Mouse (Mus musculus): ENCODE data around the gene Them4. TPM values are rescaled to one million over a fixed set of nuclear protein-coding genes. Genes with fewer than 3 reads are reported as not detected.

Gene Them4
- polyA plus RNA-seq, 1 experiment = 2.1 TPM

GRCm38 (mm10) chr3:94374636-94375035 lies 64.7 kb downstream of the Them4 start:
- DNase-seq = no peak
- TF ChIP-seq POLR2A (IDR thresholded peaks at IDR 0.05; ENCODE audit: borderline replicate concordance, extremely low read depth, low read depth, low read length) = no peak
- no peak for TF ChIP-seq CTCF (IDR thresholded peaks at IDR 0.05; ENCODE audit: insufficient read depth, low read length)
- Histone ChIP-seq H3K4me3 (replicated peaks; ENCODE audit: extremely low read depth, low read depth, low read length) (no peak overlapping the region), H3K4me1 (ENCODE audit: control insufficient read depth, insufficient read depth, low read length) (peaks cover 6% of the 10 kb centered on the region; the same call in 1 of the 2 replicates)

- no peak for DNase-seq
- peaks cover 6% of the 10 kb centered on the region; the same call in 1 of the 2 replicates for H3K4me1 ChIP-seq (ENCODE audit: control insufficient read depth, insufficient read depth, low read length)
- WGBS = 62% methylated on average over 2 of the region's 2 CpGs
- no peak overlapping the region for H3K4me3 ChIP-seq (replicated peaks; ENCODE audit: extremely low read depth, low read depth, low read length)
- TF ChIP-seq CTCF (IDR thresholded peaks at IDR 0.05; ENCODE audit: insufficient read depth, low read length) (no peak), POLR2A (IDR thresholded peaks at IDR 0.05; ENCODE audit: borderline replicate concordance, extremely low read depth, low read depth, low read length) (no peak)
These were observed 65.3 kb downstream of the Them4 start for GRCm38 (mm10) chr3:94375146-94375545.

- TF ChIP-seq POLR2A (IDR thresholded peaks at IDR 0.05; ENCODE audit: borderline replicate concordance, extremely low read depth, low read depth, low read length) (no peak), CTCF (IDR thresholded peaks at IDR 0.05; ENCODE audit: insufficient read depth, low read length) (no peak)
- no peak for DNase-seq
- no peak overlapping the region for H3K4me3 ChIP-seq (replicated peaks; ENCODE audit: extremely low read depth, low read depth, low read length)
- peaks cover 6% of the 10 kb centered on the region; the same call in 1 of the 2 replicates for H3K4me1 ChIP-seq (ENCODE audit: control insufficient read depth, insufficient read depth, low read length)
- 49% methylated on average over 5 of the region's 5 CpGs for WGBS
These were observed 66.0 kb downstream of the Them4 start for GRCm38 (mm10) chr3:94375861-94376260.

GRCm38 (mm10) chr3:94377028-94377923 lies 67.4 kb downstream of the Them4 start:
- TF ChIP-seq CTCF (IDR thresholded peaks at IDR 0.05; ENCODE audit: insufficient read depth, low read length) (no peak), POLR2A (IDR thresholded peaks at IDR 0.05; ENCODE audit: borderline replicate concordance, extremely low read depth, low read depth, low read length) (no peak)
- Histone ChIP-seq H3K4me3 (replicated peaks; ENCODE audit: extremely low read depth, low read depth, low read length) (no peak overlapping the region), H3K4me1 (ENCODE audit: control insufficient read depth, insufficient read depth, low read length) (no peaks in the 10 kb centered on the region)
- DNase-seq = no peak
- WGBS = 24% methylated on average over 13 of the region's 13 CpGs

- DNase-seq = no peak
- Histone ChIP-seq H3K4me3 (replicated peaks; ENCODE audit: extremely low read depth, low read depth, low read length) (no peak overlapping the region), H3K4me1 (ENCODE audit: control insufficient read depth, insufficient read depth, low read length) (no peaks in the 10 kb centered on the region)
- WGBS = 34% methylated on average over 9 of the region's 9 CpGs
- TF ChIP-seq POLR2A (IDR thresholded peaks at IDR 0.05; ENCODE audit: borderline replicate concordance, extremely low read depth, low read depth, low read length) = no peak
- TF ChIP-seq CTCF (IDR thresholded peaks at IDR 0.05; ENCODE audit: insufficient read depth, low read length) = no peak
These were observed 70.1 kb downstream of the Them4 start for GRCm38 (mm10) chr3:94379831-94380510.

Other genes starting within 250 kb of the Them4 start
- gene Gm10697, start 237.4 kb upstream of the Them4 start, polyA plus RNA-seq (2012; rRNA removed) = not detected in 2 replicates
- not detected in 2 replicates for gene Gm10696, start 131.9 kb upstream of the Them4 start, polyA plus RNA-seq (2012; rRNA removed)
- gene Gm5286, start 113.4 kb upstream of the Them4 start, polyA plus RNA-seq (2012; rRNA removed) = not detected in 2 replicates
- gene Gm4778, start 46.1 kb upstream of the Them4 start, polyA plus RNA-seq (2012; rRNA removed) = not detected in 2 replicates
- gene Them5, start 32.0 kb downstream of the Them4 start, polyA plus RNA-seq (2012; rRNA removed) = 0.26 and 24.4 TPM in 2 replicates
- 0.37 and 0.83 TPM in 2 replicates for gene C2cd4d, start 52.3 kb downstream of the Them4 start, polyA plus RNA-seq (2012; rRNA removed)
- 6.3 and 7.9 TPM in 2 replicates for gene Rorc, start 62.7 kb downstream of the Them4 start, polyA plus RNA-seq (2012; rRNA removed)
- 0.12 and 0.17 TPM in 2 replicates for gene Lingo4, start 88.4 kb downstream of the Them4 start, polyA plus RNA-seq (2012; rRNA removed)
- 0.17 and 0.44 TPM in 2 replicates for gene Tdrkh, start 103.2 kb downstream of the Them4 start, polyA plus RNA-seq (2012; rRNA removed)
- gene Mrpl9, start 133.2 kb downstream of the Them4 start, polyA plus RNA-seq (2012; rRNA removed) = 18.2 and 22.6 TPM in 2 replicates
- 0.18 TPM in 1 of 2 replicates, not detected in the other for gene Oaz3, start 133.8 kb downstream of the Them4 start, polyA plus RNA-seq (2012; rRNA removed)
- 1.2 and 2.1 TPM in 2 replicates for gene Celf3, start 168.2 kb downstream of the Them4 start, polyA plus RNA-seq (2012; rRNA removed)
- gene Riiad1, start 170.3 kb downstream of the Them4 start, polyA plus RNA-seq (2012; rRNA removed) = 2.3 and 2.5 TPM in 2 replicates